Mouse (Mus musculus) ES-E14 (cell line): ENCODE data around the gene Krt2.

Experiments
- HCFC1 ChIP-seq: IDR thresholded peaks from 2 replicates; pipeline ENCODE4 v1.6.1; 2012; ENCODE audit warnings: low read length, inconsistent platforms, borderline replicate concordance; ENCODE audit not compliant: insufficient read depth
- ZNF384 ChIP-seq: IDR thresholded peaks from 2 replicates; pipeline ENCODE4 v1.6.1; 2012; ENCODE audit warnings: low read depth, low read length, inconsistent platforms

DNA sequence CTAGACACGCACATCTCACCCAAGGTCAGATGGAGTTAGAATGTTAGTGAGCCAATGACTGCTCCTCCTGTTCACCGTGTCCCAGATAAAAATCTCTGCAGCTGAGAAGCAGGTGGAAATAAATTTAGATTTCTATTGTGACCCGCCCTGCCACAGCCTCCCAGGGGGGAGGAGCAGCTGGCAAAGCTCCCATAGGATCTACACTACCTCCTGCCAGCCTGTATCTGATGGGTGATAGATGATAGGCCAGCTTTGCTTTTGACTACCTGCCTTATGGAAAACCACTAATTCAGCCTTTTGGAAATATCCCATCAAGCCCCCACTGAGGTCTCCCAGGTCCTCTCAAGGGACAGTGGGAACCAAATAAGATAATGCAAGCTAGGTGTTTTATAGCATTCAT, 37.8 kb upstream of the Krt2 start:
- TF ChIP-seq ZNF384 (no peak), HCFC1 (no peak)
